Mouse (Mus musculus): ENCODE measurements around the gene Tmem265.

Gene Tmem265

GRCm38 (mm10) chr7:127588901-127589300 is 27.7 kb downstream of the Tmem265 start:
- DNase-seq: no peak

DNA sequence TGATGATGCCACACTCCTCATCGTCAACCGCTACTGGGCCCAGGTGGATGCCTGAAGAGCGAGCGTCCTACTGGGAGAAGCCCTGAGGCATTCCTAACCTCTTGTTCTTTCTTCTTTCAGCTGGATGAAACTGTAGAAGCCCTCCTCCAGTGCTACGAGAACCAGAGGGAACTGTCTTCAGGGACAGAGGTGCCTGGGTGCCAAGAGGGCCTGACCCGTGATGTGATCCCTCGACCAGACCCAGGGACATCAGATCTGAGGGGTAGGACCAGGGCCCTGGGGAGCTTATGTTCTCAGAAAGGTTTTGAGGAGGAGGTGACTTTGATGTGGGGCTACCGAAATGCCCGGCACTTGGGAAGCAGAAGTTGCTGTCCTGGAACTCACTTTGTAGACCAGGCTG is 28.4 kb downstream of the Tmem265 start:
- DNase-seq: no peak

- DNase-seq: no peak
Measured at GRCm38 (mm10) chr7:127591108-127591507, 29.9 kb downstream of the Tmem265 start.

GRCm38 (mm10) chr7:127592575-127592974 is 31.4 kb downstream of the Tmem265 start:
- no peak for DNase-seq

- DNase-seq: no peak
Measured at GRCm38 (mm10) chr7:127596747-127597146, 35.6 kb downstream of the Tmem265 start.

DNA sequence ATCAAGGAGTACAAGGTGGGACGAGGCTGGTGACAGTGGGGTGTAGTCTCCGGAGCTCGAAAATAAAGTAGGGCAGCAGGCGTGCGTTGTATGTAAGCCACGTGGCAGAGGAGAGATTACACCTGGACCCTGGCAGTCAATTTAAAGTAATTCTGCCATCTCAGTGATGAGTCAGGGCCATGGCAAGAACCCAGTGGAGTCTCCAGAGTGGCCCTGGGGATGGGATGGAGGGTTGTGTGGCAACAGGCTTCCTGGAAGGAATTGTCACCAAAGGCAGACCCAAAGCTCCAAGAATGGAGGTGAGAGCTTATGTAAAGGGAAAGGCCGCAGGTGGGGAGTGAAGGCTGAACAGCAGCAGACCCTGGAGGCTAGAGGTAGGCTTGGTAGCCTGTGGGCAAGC is 39.4 kb downstream of the Tmem265 start:
- DNase-seq: no peak

DNA sequence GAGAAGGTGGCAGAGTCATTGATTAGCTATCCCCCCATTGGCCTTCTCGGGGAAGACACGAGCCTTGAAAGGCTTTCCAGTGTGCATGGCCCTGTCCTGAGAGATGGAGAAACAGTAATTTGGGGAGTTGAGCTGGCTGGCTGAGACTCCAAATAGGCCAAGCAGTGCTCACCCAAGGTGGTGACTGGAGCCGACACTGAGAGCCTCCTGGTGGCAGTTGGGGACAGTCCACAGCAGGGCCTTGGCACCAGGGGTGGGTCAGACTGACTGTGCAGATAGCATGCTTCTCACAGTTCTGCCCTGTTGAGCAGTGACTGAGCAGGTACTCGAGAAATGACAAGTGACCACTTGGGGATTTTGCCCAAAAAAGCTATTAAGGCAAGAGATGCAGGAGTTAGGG is 40.5 kb downstream of the Tmem265 start:
- DNase-seq: no peak

DNA sequence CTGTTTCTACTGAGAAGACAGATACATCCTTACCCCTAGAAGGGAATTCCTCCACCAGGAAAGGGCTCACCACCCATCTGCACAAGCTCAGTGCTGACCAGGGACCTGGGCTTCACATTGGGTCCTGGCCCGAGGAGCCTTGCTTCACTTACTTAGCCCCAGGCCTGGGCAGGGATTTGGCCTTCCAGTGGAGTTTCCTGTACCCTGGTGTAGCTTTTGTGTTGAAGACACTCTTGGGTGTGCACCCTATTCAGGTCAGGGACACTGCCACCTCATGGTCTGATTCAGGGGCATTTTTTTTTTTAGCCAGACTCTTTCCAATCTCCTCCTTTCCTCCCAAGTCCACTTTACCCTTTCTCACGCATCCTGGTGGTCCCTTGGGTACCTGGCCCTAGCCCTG is 41.7 kb downstream of the Tmem265 start:
- no peak for DNase-seq

DNA sequence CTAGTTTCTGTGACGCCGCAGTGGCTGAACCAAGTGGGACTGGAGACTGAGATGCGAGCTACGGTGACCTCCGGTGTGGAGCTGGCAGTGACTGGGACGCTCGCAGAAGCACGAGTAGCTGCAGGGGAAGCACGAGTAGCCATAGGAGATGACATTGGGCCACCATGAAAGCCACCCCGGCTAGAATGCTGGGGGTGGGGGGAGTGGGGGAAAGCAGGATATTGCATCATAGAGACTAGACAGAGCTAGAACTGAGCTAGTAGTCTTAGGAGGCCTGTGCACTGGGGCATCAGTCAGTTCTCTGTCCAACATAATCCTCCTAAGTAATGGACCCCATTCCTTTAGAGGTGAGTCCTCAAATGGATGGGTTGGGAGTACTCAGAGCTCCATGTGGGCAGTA is 43.1 kb downstream of the Tmem265 start:
- no peak for DNase-seq

DNA sequence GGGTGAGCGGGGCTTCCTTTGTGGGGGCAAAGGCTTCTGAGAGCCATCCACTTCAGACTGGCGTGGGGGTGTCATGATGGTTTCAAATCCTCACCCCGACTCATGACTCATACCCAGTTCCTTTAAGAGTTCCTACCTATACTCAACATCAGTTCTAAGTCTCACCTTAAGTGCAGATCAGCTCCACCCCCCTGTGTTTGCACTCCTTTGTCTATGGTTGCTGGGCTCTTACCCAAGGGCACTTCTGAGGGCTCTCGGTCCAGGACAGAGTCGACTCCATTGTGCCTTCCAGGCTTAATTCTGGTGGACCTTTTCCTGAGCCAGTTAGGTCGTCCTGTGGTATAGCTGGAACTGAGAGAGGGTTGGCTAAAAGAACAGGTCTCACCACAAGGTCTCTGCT is 46.0 kb downstream of the Tmem265 start:
- no peak for DNase-seq

DNA sequence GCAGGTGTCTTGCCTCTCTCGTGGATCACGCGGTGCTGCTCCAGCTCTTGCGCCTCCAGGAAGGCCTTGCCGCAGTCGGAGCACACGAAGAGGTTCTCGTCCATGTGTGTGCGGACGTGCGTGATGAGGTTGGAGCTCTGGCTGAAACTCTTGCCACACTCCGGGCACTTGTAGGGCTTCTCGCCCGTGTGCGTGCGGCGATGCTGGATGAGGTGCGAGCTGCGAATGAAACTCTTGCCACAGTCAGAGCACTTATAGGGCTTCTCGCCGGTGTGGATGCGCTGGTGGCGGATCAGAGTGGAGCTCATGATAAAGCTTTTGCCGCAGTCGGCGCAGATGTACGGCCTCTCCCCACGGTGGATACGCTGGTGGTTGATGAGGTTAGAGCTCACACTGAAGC is 49.8 kb downstream of the Tmem265 start:
- no peak for DNase-seq

DNA sequence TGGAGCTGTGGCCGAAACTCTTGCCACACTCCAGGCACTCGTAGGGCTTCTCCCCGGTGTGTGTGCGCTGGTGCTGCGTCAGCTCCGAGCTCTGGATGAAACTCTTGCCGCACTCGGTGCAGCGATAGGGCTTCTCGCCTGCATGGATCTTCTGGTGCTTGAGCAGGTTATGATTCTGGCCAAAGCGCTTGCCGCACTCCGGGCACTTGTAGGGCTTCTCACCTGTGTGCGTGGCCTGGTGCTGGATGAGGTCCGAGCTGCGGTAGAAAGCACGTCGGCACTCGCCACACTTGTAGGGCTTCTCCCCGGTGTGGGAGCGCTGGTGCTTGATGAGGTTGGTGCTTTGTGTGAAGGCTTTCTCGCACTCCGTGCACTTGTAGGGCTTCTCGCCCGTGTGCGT is 50.4 kb downstream of the Tmem265 start:
- DNase-seq: no peak

GRCm38 (mm10) chr7:127613501-127613900 is 52.3 kb downstream of the Tmem265 start:
- DNase-seq: peak; percentile 32

- DNase-seq: peak; percentile 29
Measured at GRCm38 (mm10) chr7:127614091-127614490, 52.9 kb downstream of the Tmem265 start.

- peak; percentile 82 for DNase-seq
Measured at GRCm38 (mm10) chr7:127614511-127614890, 53.3 kb downstream of the Tmem265 start.

DNA sequence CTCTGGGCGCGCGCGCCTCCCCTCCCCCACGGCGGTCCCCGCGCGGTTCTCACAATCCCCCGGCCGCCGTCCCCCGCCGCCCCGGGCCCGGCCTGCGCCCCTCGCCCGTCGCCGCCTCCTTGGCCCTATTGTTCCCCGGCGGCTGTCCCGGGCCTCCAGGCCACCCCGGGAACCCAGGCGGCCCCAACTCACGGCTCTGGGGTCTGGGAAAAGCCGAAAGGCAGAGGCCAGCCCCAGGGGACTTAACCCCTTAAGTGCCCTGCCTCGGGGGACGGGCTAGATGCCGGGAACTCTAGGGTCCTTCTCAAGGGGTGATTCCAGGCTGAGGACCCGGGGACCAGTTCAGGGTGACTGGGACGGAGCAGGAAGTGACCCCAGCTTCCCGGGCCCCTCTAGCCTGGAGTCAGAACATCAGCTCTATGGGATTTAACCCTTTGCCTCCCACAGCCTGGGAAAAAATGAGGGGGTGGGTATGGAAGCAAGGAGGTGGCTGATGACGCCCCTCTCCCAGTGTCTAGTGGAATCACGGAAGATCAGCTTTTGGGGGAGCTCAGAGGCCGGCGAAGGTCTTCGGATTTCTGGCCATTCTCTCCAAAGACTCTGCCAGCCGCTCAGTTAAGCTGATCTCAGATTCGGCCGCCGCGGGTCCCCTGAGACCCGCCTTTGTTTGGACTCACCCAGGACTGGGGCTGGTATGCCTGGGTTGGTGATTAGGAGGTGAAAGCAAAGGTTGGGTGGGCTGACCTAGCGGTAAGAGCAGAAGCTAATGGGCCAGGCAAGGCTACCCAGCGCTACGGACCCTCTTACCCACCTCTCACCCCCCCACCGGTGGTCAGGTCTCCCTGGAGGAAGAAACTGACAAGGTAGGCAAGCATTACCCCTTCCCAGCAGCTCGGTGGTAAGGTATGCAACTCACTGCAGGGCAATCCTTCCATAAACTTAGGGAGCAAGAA is 54.0 kb downstream of the Tmem265 start, which contains the start of gene Zfp629:
Gene Zfp629 (minus strand): TSS at position 907 of the 953 bp plus-strand sequence.
- peak; percentile 85 for DNase-seq

GRCm38 (mm10) chr7:127616336-127616735 is 55.1 kb downstream of the Tmem265 start:
- no peak for DNase-seq

Data from kidney, postnatal 14 days (tissue).